Mouse (Mus musculus) 416B (cell line): Measurements from ENCODE around the gene Cfb.
"Not testable (repeated sequence)": the region's sequence is repeated elsewhere in the genome, so short reads cannot be mapped to it uniquely, and the experiment has no call there.

Experiments used
- DNase-seq: peaks from one replicate; pipeline ENCODE4 v3.0.0; 2011; ENCODE audit warnings: low read depth

The Cfb gene

DNA sequence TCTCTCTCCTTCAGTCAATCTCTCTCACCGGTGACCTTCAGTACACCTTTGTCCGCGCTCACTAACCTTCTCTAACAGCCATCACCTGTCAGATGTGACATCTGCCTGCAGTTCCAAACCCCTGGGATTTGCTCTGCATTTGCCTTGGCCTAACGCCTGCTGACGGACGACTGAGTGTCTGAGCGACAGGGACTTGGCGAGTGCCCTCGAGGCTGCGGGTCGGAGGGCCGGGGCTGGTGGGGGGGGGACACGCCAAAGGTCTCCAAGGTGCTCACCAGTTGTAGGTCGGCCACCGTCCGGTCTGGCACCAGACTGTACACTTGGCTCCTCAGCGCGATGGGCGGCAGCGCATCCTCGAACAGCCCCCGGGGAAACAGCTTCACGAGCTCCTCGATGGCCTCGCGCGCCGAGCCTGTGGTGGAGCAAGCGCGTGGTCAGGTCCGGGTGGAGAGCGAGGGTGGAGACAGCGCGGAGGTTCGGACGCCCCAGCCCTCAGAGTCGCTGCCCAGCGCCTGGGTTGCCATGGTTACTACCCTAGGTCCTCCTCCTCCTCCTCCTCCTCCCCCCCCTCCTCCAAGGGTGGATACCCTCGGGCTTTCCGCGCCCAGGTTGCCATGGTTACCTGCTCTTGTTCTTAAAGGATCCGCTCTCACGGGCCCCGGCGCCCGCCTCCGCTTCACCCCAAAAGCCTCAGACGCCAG is 26.0 kb downstream of the Cfb start:
- no peak for DNase-seq

DNA sequence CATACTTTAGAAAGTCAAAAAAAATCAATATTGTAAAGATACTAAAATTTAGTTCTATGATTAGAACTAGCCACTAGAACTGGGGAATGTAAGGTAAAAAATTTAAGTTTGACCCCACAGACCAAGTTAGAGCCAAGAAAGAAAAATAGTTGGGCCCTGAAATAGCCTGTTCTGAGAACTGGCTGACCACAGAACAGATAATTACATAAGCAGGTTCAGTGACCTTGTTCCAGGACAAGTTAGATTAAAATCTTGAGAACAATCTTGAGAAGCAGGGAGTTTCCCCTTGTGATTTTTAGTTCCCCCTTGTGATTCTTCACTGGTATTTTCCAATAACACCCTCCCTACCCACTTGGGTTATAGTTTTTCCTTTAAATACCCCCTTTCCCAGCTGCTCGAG is 31.5 kb downstream of the Cfb start:
- not testable (repeated sequence) for DNase-seq

- DNase-seq, result no peak
These were observed 47.4 kb downstream of the Cfb start for GRCm38 (mm10) chr17:34814818-34815370.

- DNase-seq, result peak; percentile 28
These were observed 48.6 kb downstream of the Cfb start for GRCm38 (mm10) chr17:34813747-34814146.

DNA sequence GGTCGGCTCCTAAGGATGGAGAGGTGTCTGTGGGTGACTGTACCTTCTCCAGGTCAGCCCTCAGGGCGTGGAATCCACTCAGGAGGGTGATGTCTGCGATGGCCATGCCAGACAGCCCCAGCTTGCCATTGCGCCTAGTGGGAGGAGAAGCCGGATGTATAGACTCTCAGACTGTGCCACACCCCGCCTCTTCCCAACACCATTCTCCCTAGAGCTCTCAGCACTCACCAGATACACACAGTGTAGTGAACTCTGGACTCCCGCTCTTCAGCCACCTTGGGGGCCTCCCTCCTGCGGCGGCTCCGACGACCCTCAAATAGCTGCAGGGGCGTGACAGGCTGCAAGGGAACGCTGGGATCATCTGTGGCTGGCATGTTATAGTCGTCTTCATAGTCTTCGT is 51.0 kb downstream of the Cfb start:
- DNase-seq, result no peak

DNA sequence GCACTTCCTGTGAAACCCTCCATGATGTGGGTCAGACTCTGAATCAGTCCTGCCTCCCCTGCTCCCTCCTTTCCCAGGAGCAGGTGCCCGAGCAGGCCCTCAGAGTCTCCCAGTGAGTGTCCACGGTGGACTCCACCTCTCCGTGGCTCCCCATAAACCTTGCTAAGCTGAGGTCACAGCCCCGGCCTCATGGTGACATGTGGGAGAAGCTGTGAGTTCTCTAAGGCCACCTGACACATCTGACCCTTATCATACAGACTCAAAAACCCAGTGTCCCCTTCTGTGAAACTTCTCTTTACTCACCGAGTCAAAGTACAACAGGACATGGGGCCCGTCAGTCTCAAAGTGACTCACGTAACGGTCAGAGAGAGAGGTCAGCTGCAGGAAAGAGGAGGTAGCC is 51.5 kb downstream of the Cfb start:
- DNase-seq, result not testable (repeated sequence)

DNA sequence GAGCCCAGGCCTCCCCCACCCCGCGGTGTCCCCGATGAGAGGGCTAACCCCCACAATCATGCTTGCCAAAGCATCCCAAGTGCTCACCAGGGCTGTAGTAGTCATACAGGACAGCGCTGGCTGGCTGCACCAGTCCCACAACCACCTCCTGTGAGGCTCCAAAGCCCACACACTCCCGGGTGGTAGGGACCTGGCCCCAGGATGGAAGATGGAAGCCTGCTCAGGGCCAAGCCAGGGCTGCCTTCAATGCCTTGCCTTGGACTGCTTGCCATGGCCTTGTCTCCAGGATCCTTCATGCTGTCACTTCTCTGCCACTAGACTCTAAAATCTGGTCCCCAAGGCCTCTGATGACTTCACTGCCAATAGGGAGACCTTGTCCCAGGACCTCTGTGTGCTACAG is 51.9 kb downstream of the Cfb start:
- DNase-seq, result not testable (repeated sequence)

DNA sequence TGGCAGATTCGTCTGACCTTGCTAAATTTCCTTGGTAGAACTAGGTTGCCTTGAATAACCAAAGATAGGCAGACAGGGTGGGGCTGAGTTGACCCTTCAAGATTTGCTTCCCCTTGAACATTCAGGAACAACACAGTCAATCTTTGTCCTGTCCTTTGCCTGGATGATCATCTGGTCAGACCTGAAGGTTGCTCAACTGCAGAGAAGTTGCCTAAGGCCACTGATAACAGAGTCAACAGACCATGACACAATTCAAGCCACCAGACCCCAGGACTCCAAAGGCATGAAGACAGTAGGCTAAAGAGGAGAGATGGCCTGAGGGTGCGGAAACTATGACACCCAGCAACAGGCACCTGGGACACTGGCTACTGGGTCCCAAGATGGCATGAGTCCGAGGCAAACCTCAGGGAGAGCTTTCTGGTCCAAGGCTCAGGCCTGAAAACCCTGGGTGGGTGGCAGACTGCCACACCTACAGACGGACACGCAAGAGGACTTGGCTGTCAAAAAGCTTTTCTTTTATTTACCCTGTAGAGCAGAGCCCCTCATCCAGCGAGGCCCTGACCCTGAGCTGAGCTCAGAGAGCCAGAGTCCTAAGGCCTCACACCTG is 53.6 kb downstream of the Cfb start:
- DNase-seq, result peak; percentile 35

DNA sequence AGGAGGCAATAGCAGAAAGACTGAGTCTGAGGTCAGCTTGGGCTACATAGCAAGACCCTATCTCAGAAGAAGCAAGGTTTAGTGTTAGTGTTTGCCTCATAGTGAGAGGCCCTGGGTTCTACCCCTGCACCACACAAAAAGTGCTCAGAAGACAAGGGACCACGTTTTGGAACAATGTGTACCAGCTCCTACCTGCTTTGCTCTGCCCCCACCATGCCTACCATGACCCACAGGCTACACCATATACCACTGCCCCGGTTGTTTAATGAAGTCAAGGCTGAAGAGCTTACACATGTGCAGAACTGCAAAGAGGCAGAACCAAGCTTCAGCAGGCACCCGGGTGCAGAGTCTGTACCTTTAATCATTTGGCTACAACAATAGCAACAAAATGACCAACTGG is 55.1 kb downstream of the Cfb start:
- DNase-seq, result no peak
